ENCODE assay signal across 8 mouse cellular contexts in genomic region chr11:88203712-88204532, GRCm38 (mm10). TPM values are rescaled to one million over a fixed set of nuclear protein-coding genes. Genes with fewer than 3 reads are reported as not detected.
DNase-seq lines count a peak whose midpoint lies in the region; ATAC-seq and TF ChIP-seq lines count a peak whose summit lies in the region.

TSS of gene Mrps23 (plus strand) at chr11:88204388.

- peak; percentile 91 for ATAC-seq in erythroblast, adult 5-6 weeks (replicated peaks; ENCODE audit: low FRiP score, poor library complexity, severe bottlenecking)
- ATAC-seq in heart, embryonic 11.5 days (replicated peaks; ENCODE audit: insufficient number of reproducible peaks, low FRiP score, low TSS enrichment) = peak; percentile 89
- ATAC-seq in kidney, embryonic 16.5 days (ENCODE audit: low FRiP score, low TSS enrichment) = peak; percentile 96

- peak within 1 kb of the TSS; percentile 94 for H3K4me2 ChIP-seq in heart, embryonic 11.5 days
- H3K4me2 ChIP-seq in kidney, embryonic 16.5 days (replicated peaks; ENCODE audit: low read depth, low read length) = peak within 1 kb of the TSS; percentile 78
- peak within 1 kb of the TSS; percentile 83 for H3K4me2 ChIP-seq in myocyte (ENCODE audit: low read depth)

- no peaks in the 10 kb centered on the region for H3K36me3 ChIP-seq in heart, embryonic 11.5 days (ENCODE audit: control insufficient read depth, insufficient read depth, low read length)
- no peaks in the 10 kb centered on the region; the same call in 1 of the 2 replicates for H3K36me3 ChIP-seq in kidney, embryonic 16.5 days (ENCODE audit: insufficient read depth, low read length)
- no peaks in the 10 kb centered on the region for H3K36me3 ChIP-seq in liver, adult 2 months (ENCODE audit: control insufficient read depth, insufficient read depth, low read length)
- no peaks in the 10 kb centered on the region for H3K36me3 ChIP-seq in myocyte (ENCODE audit: control insufficient read depth, insufficient read depth)
- H3K36me3 ChIP-seq in splenic B cell, adult 2 months (ENCODE audit: control insufficient read depth, insufficient read depth, low read length, poor library complexity, severe bottlenecking) = peaks cover 2% of the 10 kb centered on the region; the same call in 1 of the 2 replicates

- TF ChIP-seq CTCF in liver, adult 2 months (IDR thresholded peaks at IDR 0.05; ENCODE audit: low read depth, low read length) = peak; percentile 54

- peak within 1 kb of the TSS; percentile 87 for H3K9ac ChIP-seq in heart, embryonic 11.5 days (ENCODE audit: low read depth, low read length)
- peak within 1 kb of the TSS; percentile 69 for H3K9ac ChIP-seq in kidney, embryonic 16.5 days (replicated peaks; ENCODE audit: low read length)
- H3K9ac ChIP-seq in liver, adult 2 months (ENCODE audit: low read depth, low read length) = peak within 1 kb of the TSS; percentile 72

- peak; percentile 78 for TF ChIP-seq POLR2A in liver, adult 2 months (IDR thresholded peaks at IDR 0.05; ENCODE audit: extremely low read depth, insufficient read depth, low read length)
- TF ChIP-seq POLR2A in myocyte (IDR thresholded peaks at IDR 0.05; ENCODE audit: insufficient read length, low read depth) = peak; percentile 96

- H3K4me1 ChIP-seq in heart, embryonic 11.5 days (ENCODE audit: control insufficient read depth, insufficient read depth, low read length) = peaks cover 27% of the 10 kb centered on the region
- peaks cover 14% of the 10 kb centered on the region for H3K4me1 ChIP-seq in kidney, embryonic 16.5 days (ENCODE audit: insufficient read depth, low read length)
- H3K4me1 ChIP-seq in liver, adult 2 months (ENCODE audit: control insufficient read depth, insufficient read depth, low read length) = peaks cover 7% of the 10 kb centered on the region

- H3ac ChIP-seq in myocyte (ENCODE audit: control insufficient read depth, insufficient read length) = peak within 1 kb of the TSS; percentile 34

- WGBS in heart, embryonic 11.5 days (ENCODE audit: insufficient replicate concordance) = under 1% methylated on average over 51 of the region's 51 CpGs
- WGBS in kidney, embryonic 16.5 days = under 1% methylated on average over 51 of the region's 51 CpGs
- WGBS in liver, adult 2 months = under 1% methylated on average over 51 of the region's 51 CpGs

- H3K9me3 ChIP-seq in heart, embryonic 11.5 days (replicated peaks; ENCODE audit: control insufficient read depth, low read length) = no peaks in the 10 kb centered on the region
- H3K9me3 ChIP-seq in kidney, embryonic 16.5 days (ENCODE audit: low read length) = no peaks in the 10 kb centered on the region

- peak within 1 kb of the TSS; percentile 93 for H3K4me3 ChIP-seq in heart, embryonic 11.5 days (ENCODE audit: low read depth, low read length)
- peak within 1 kb of the TSS; percentile 80 for H3K4me3 ChIP-seq in kidney, embryonic 16.5 days (ENCODE audit: low read length)
- peak within 1 kb of the TSS; percentile 71 for H3K4me3 ChIP-seq in liver, adult 2 months (ENCODE audit: insufficient read depth, low read depth, low read length)
- peak within 1 kb of the TSS; percentile 96 for H3K4me3 ChIP-seq in myocyte

- peak; percentile 90 to 91 for DNase-seq in B cell, adult 2 months
- peak; percentile 98 for DNase-seq in brain, adult 2 months (ENCODE audit: low read depth, low spot score)
- peak; percentile 89 for DNase-seq in liver, adult 2 months (ENCODE audit: extremely low read depth, low read depth, low spot score)
- peak; percentile 92 for DNase-seq in splenic B cell, adult 2 months (ENCODE audit: low read depth, low spot score)

- H3K27ac ChIP-seq in heart, embryonic 11.5 days (ENCODE audit: low read depth, low read length) = peak within 1 kb of the TSS; percentile 94
- peak within 1 kb of the TSS; percentile 91 for H3K27ac ChIP-seq in kidney, embryonic 16.5 days (ENCODE audit: low read length)
- H3K27ac ChIP-seq in liver, adult 2 months (replicated peaks; ENCODE audit: insufficient read depth, low read depth, low read length) = peak within 1 kb of the TSS; percentile 60

- peaks cover 8% of the 10 kb centered on the region; the same call in 1 of the 2 replicates for H3K79me2 ChIP-seq in liver, adult 2 months (ENCODE audit: control insufficient read depth, insufficient read depth, low read length)
- H3K79me2 ChIP-seq in myocyte (ENCODE audit: control insufficient read depth, insufficient read depth) = peaks cover 13% of the 10 kb centered on the region

- H3K27me3 ChIP-seq in heart, embryonic 11.5 days (ENCODE audit: control insufficient read depth, insufficient read depth, low read length) = no peaks in the 10 kb centered on the region
- H3K27me3 ChIP-seq in kidney, embryonic 16.5 days (ENCODE audit: insufficient read depth, low read length) = no peaks in the 10 kb centered on the region
- no peaks in the 10 kb centered on the region for H3K27me3 ChIP-seq in liver, adult 2 months (ENCODE audit: control insufficient read depth, insufficient read depth, low read length)
- no peaks in the 10 kb centered on the region for H3K27me3 ChIP-seq in myocyte (ENCODE audit: control insufficient read depth, insufficient read depth, insufficient read length)
- H3K27me3 ChIP-seq in splenic B cell, adult 2 months (ENCODE audit: control insufficient read depth, insufficient read depth, low read length, poor library complexity, severe bottlenecking) = no peaks in the 10 kb centered on the region

TF ChIP-seq in myocyte, 11 proteins besides CTCF, POLR2A, EP300 and RAD21:
- TF ChIP-seq E2F4 (IDR thresholded peaks at IDR 0.05; ENCODE audit: insufficient read depth) = no peak
- peak; percentile 79 for TF ChIP-seq SRF (IDR thresholded peaks at IDR 0.05; ENCODE audit: control insufficient read depth, insufficient read length, low read depth)
- no peak for TF ChIP-seq MAX (IDR thresholded peaks at IDR 0.05; ENCODE audit: low read depth)
- no peak for TF ChIP-seq TCF3 (IDR thresholded peaks at IDR 0.05; ENCODE audit: insufficient read length, low read depth)
- TF ChIP-seq POLR2AphosphoS2 (IDR thresholded peaks at IDR 0.05; ENCODE audit: insufficient read length, low read depth) = peak; percentile 92
- peak in 2 of 3 experiments; percentile 22 to 29 for TF ChIP-seq MYOD1 (IDR thresholded peaks at IDR 0.05; ENCODE audit: control insufficient read depth in 1 of 3, insufficient read length in 2 of 3, low read depth in 2 of 3)
- TF ChIP-seq TCF12 (IDR thresholded peaks at IDR 0.05; ENCODE audit: insufficient read depth, poor library complexity, severe bottlenecking) = no peak
- TF ChIP-seq MYOG (IDR thresholded peaks at IDR 0.05; ENCODE audit: control insufficient read depth in 1 of 3, insufficient read depth in 1 of 3, insufficient read length in 2 of 3, low read depth in 2 of 3) = peak in 2 of 3 experiments; percentile 15 to 40
- no peak for TF ChIP-seq USF1 (IDR thresholded peaks at IDR 0.05; ENCODE audit: low read depth)
- no peak for TF ChIP-seq CEBPB (IDR thresholded peaks at IDR 0.05; ENCODE audit: insufficient read depth, poor library complexity, severe bottlenecking)
- TF ChIP-seq REST (IDR thresholded peaks at IDR 0.05; ENCODE audit: insufficient read depth, insufficient read length) = no peak

RNA-seq across cellular contexts. Expression of gene Mrps23, which starts in this region (rescaled TPM):
- 16.9 and 19.2 TPM in 2 replicates for total RNA-seq in erythroblast, adult 5-6 weeks (2015; ENCODE audit: low replicate concordance)
- 10.1 and 51.3 TPM in 2 replicates for total RNA-seq in erythroblast, adult 5-6 weeks (2017; ENCODE audit: low replicate concordance)
- 87.3 and 88.4 TPM in 2 replicates for polyA plus RNA-seq in heart, embryonic 11.5 days (2014; fragmentation: Nextera tagmentation; extraction: Ambion mirVana)
- polyA plus RNA-seq in kidney, embryonic 16.5 days (2015; fragmentation: Nextera tagmentation; extraction: Ambion mirVana) = 61.5 and 66.6 TPM in 2 replicates
- 21.6 and 24.2 TPM in 2 replicates for total RNA-seq in liver, adult 2 months (2014; rRNA removed)
- 28.8 and 37.8 TPM in 2 replicates for polyA plus RNA-seq in liver, adult 2 months (2012; rRNA removed)
- 319 TPM for polyA plus RNA-seq in myocyte (2012; fragmentation: generic; extraction: Trizol)

Comparison
In these comparisons a context has a peak if more than half of its experiments do, and no peak if none do; other contexts are left out.
1. Peak in every context shown above with its lines: DNase-seq, ATAC-seq, H3K4me3 ChIP-seq and H3K27ac ChIP-seq.